Mouse (Mus musculus): ENCODE measurements around the gene Foxn3. TPM values are rescaled to one million over a fixed set of nuclear protein-coding genes. Genes with fewer than 3 reads are reported as not detected.

Gene Foxn3
- total and polyA plus RNA-seq, 2 experiments from 2014 or later = 50.4 to 69.0 TPM

DNA sequence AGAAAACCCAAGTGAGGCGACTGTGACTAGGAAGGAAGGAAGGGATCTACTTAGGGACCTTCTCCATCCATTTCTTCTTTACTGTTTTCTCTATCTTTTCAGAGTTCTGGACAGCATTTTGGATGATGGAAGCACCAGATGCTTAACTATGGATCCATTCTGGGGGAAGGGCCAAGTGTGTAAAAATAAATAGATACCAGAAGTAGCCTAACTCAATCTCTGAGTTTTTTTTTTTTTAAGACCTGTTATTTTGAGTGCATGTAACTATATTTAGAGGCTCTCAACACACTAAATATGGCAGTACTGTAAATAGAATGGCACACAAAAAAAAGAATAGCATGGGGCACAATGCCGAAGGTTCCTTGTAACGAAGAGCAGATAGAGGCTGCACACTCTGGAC lies 381.0 kb downstream of the Foxn3 start:
- H3K4me3 ChIP-seq (ENCODE audit: low read length) = no peak overlapping the region
- H3K27ac ChIP-seq = no peak overlapping the region
- 81% methylated on average over 3 of the region's 3 CpGs for WGBS
- H3K9ac ChIP-seq (replicated peaks; ENCODE audit: low read length) = no peak overlapping the region
- no peaks in the 10 kb centered on the region for H3K4me1 ChIP-seq (ENCODE audit: insufficient read depth, low read length)
- no peaks in the 10 kb centered on the region for H3K36me3 ChIP-seq (ENCODE audit: insufficient read depth, low read length)
- ATAC-seq = no peak
- no peak overlapping the region for H3K4me2 ChIP-seq (ENCODE audit: low read depth, low read length)
- no peaks in the 10 kb centered on the region for H3K9me3 ChIP-seq (ENCODE audit: low read length)
- DNase-seq (ENCODE audit: low spot score) = no peak
- TF ChIP-seq CTCF (IDR thresholded peaks at IDR 0.05; ENCODE audit: low read depth) = no peak
- no peaks in the 10 kb centered on the region for H3K27me3 ChIP-seq (ENCODE audit: insufficient read depth, low read length)

DNA sequence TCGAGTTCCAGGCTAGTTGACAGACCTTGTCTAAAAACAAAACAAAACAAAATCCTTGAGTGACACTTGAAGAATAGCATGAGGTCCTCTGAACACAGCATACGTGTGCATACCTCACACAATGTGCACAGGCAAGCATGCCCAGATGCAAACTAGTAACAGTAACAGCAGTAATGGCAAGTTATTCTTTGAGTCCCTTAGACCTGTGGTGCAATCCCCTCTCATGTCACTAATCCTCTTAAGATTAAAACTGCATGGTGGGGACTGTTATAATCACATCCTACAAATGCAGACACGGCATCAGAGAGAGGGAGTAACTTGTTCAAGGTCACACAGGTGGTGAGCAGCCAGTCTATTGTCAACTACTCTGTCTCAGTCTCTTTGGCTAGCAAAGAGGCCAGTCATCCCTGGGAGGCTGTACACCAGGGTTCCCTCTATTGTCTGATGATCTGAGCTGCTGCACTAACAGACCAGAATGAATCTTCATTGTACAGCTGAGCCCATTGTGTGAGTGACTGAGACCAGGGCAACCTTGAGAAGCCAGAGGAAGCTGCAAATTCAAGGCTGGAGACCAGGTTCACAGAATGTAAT lies 383.1 kb downstream of the Foxn3 start:
- ATAC-seq = no peak

DNA sequence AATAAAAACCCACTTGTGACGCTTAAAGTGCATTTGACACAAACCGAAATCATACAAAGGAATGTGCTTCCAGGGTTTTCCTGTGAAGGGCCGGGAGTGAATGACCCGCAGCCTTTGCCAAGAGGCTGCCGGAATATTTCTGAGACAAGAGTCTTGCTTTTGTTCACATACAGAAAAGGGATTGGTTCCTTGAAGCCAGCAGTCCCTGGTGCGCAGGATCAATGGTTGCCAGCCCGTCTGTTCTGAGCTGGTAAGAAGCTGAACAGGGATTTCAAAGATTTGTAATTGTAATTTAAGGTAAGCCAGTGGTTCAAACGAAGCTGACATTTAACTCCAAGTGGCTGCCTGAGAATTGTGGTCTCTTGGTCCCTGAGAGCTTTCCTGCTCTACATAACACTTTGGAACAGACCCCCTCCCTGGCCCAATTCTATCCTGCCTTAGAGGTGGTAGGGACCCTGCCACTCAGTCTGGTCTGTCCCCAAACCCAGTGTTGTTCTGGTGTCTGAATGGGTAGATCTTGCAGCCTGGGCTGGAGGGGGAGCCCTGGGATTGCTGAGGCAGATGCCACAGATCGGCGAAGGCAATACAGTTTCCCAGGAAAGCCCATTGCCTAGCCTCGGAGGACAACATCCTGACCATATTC lies 388.3 kb downstream of the Foxn3 start:
- Histone ChIP-seq H3K4me3 (ENCODE audit: low read length) (no peak overlapping the region), H3K4me1 (ENCODE audit: insufficient read depth, low read length) (no peaks in the 10 kb centered on the region), H3K9ac (replicated peaks; ENCODE audit: low read length) (no peak overlapping the region), H3K9me3 (ENCODE audit: low read length) (no peaks in the 10 kb centered on the region), H3K36me3 (ENCODE audit: insufficient read depth, low read length) (no peaks in the 10 kb centered on the region), H3K27me3 (ENCODE audit: insufficient read depth, low read length) (no peaks in the 10 kb centered on the region), H3K27ac (no peak overlapping the region), H3K4me2 (ENCODE audit: low read depth, low read length) (no peak overlapping the region)
- no peak for TF ChIP-seq CTCF (IDR thresholded peaks at IDR 0.05; ENCODE audit: low read depth)
- peak; percentile 24; the same call in 1 of the 2 replicates for ATAC-seq
- WGBS = 52% methylated on average over 11 of the region's 11 CpGs
- peak; percentile 21 for DNase-seq (ENCODE audit: low spot score)

More for the DNA sequence above, 383.1 kb downstream of the Foxn3 start:
- no peaks in the 10 kb centered on the region for H3K36me3 ChIP-seq (ENCODE audit: insufficient read depth, low read length)
- H3K9me3 ChIP-seq (ENCODE audit: low read length) = no peaks in the 10 kb centered on the region
- no peaks in the 10 kb centered on the region for H3K27me3 ChIP-seq (ENCODE audit: insufficient read depth, low read length)
- no peak overlapping the region for H3K27ac ChIP-seq
- WGBS = 30% methylated on average over 3 of the region's 3 CpGs
- no peak overlapping the region for H3K9ac ChIP-seq (replicated peaks; ENCODE audit: low read length)
- no peaks in the 10 kb centered on the region for H3K4me1 ChIP-seq (ENCODE audit: insufficient read depth, low read length)
- no peak for DNase-seq (ENCODE audit: low spot score)
- TF ChIP-seq CTCF (IDR thresholded peaks at IDR 0.05; ENCODE audit: low read depth) = no peak
- H3K4me3 ChIP-seq (ENCODE audit: low read length) = no peak overlapping the region
- H3K4me2 ChIP-seq (ENCODE audit: low read depth, low read length) = no peak overlapping the region

DNA sequence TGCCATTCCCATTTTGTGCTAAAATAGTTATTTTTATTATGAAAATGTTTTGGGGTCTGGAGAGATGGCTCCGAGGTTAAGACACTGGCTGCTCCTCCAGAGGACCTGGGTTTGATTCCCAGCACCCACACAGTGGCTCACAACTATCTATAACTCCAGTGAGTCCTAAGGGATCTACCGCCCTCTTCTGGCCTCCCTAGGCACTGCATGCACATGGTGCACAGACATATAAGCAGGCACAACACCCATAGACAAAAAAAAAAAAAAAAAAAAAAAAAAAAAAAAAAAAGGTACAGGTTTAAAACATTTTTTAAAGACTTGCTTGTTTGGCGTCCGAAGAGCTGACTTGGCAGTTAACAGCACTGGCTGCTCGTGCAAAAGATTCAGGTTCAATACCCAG lies 391.2 kb downstream of the Foxn3 start:
- H3K36me3 ChIP-seq (ENCODE audit: insufficient read depth, low read length) = no peaks in the 10 kb centered on the region
- H3K27me3 ChIP-seq (ENCODE audit: insufficient read depth, low read length) = no peaks in the 10 kb centered on the region
- H3K27ac ChIP-seq = no peak overlapping the region
- no peak overlapping the region for H3K9ac ChIP-seq (replicated peaks; ENCODE audit: low read length)
- ATAC-seq (no peak), DNase-seq (ENCODE audit: low spot score) (no peak)
- TF ChIP-seq CTCF (IDR thresholded peaks at IDR 0.05; ENCODE audit: low read depth) = 0 out of 2 replicates have a peak, but pooled peaks have one; percentile 13
- WGBS = 76% methylated on average over 5 of the region's 5 CpGs
- H3K4me1 ChIP-seq (ENCODE audit: insufficient read depth, low read length) = no peaks in the 10 kb centered on the region
- H3K4me3 ChIP-seq (ENCODE audit: low read length) = no peak overlapping the region
- no peak overlapping the region for H3K4me2 ChIP-seq (ENCODE audit: low read depth, low read length)
- no peaks in the 10 kb centered on the region for H3K9me3 ChIP-seq (ENCODE audit: low read length)

DNA sequence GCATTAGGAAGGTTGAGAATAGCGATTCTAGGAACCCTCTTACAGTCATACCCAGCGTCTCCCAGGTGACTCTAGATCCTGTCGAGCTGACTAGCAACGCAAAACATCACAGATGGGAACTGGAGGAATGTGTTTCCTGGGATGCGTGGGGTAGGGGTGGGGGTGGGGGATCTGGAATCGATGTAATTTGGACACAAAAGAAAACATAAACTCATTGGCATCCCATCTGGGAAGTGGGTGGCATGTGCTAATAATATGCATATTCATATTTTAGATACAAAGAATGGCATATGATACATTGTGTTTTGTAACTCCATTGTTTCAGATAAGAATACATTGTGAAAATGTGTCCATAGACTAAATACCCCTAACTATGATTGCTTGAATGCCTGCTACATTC lies 393.5 kb downstream of the Foxn3 start:
- ATAC-seq (no peak), DNase-seq (ENCODE audit: low spot score) (no peak)
- Histone ChIP-seq H3K27ac (no peak overlapping the region), H3K4me3 (ENCODE audit: low read length) (no peak overlapping the region), H3K4me2 (ENCODE audit: low read depth, low read length) (no peak overlapping the region), H3K9me3 (ENCODE audit: low read length) (no peaks in the 10 kb centered on the region), H3K27me3 (ENCODE audit: insufficient read depth, low read length) (no peaks in the 10 kb centered on the region), H3K4me1 (ENCODE audit: insufficient read depth, low read length) (no peaks in the 10 kb centered on the region), H3K36me3 (ENCODE audit: insufficient read depth, low read length) (no peaks in the 10 kb centered on the region), H3K9ac (replicated peaks; ENCODE audit: low read length) (no peak overlapping the region)
- 83% methylated on average over 6 of the region's 6 CpGs for WGBS
- TF ChIP-seq CTCF (IDR thresholded peaks at IDR 0.05; ENCODE audit: low read depth) = no peak

DNA sequence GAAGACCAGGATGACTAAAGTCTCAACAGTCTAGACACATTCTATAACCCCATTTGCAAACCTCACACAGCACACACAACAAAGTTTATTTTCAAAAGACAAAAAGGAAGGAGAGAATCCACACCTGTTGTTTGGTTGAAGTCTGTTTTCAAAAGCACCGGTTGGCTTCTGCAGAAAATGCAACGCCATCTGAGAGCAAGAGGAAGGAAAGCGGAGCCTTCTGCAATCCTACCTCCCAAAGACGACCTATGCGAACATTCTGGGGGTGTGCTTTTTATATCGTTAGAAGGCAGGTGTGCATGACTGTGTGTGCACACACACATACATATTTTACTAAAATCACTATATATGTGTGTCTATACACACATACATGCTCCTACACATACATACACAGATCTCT lies 397.3 kb downstream of the Foxn3 start:
- whole genome bisulfite sequencing = 91% methylated on average over 6 of the region's 6 CpGs
- H3K4me2 ChIP-seq (ENCODE audit: low read depth, low read length) = no peak overlapping the region
- no peak for TF ChIP-seq CTCF (IDR thresholded peaks at IDR 0.05; ENCODE audit: low read depth)
- peaks cover 7% of the 10 kb centered on the region; the same call in 1 of the 2 replicates for H3K4me1 ChIP-seq (ENCODE audit: insufficient read depth, low read length)
- no peak overlapping the region for H3K9ac ChIP-seq (replicated peaks; ENCODE audit: low read length)
- H3K27ac ChIP-seq = no peak overlapping the region
- no peaks in the 10 kb centered on the region for H3K27me3 ChIP-seq (ENCODE audit: insufficient read depth, low read length)
- H3K36me3 ChIP-seq (ENCODE audit: insufficient read depth, low read length) = no peaks in the 10 kb centered on the region
- DNase-seq (ENCODE audit: low spot score) = no peak
- no peak for ATAC-seq
- H3K4me3 ChIP-seq (ENCODE audit: low read length) = no peak overlapping the region
- no peaks in the 10 kb centered on the region for H3K9me3 ChIP-seq (ENCODE audit: low read length)

DNA sequence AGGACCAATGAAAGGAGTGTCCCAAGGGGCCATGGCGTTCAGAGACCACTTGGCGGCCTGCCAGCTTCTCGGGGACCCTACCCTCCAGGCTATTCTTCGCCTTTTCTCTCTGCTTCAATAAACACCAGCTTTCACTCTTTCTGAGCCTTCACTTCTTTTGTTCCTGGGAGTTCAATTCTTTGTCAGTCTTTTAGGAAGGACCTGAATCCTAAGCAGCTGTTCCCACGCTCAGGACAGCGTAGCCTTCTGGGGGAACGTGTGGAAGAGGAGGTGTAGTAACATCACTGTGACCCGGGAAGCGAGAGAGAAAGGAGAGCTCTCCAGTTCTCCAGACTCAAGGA lies 400.1 kb downstream of the Foxn3 start:
- 0 out of 2 replicates have a peak overlapping the region, but pooled peaks have one; percentile 48 for H3K27ac ChIP-seq
- H3K4me3 ChIP-seq (ENCODE audit: low read length) = no peak overlapping the region
- H3K9ac ChIP-seq (replicated peaks; ENCODE audit: low read length) = no peak overlapping the region
- WGBS = 26% methylated on average over 9 of the region's 9 CpGs
- H3K4me1 ChIP-seq (ENCODE audit: insufficient read depth, low read length) = peaks cover 7% of the 10 kb centered on the region; the same call in 1 of the 2 replicates
- 0 out of 2 replicates have a peak, but pooled peaks have one; percentile 33 for ATAC-seq
- H3K9me3 ChIP-seq (ENCODE audit: low read length) = no peaks in the 10 kb centered on the region
- H3K36me3 ChIP-seq (ENCODE audit: insufficient read depth, low read length) = no peaks in the 10 kb centered on the region
- no peaks in the 10 kb centered on the region for H3K27me3 ChIP-seq (ENCODE audit: insufficient read depth, low read length)
- peak; percentile 27 for DNase-seq (ENCODE audit: low spot score)
- no peak for TF ChIP-seq CTCF (IDR thresholded peaks at IDR 0.05; ENCODE audit: low read depth)
- no peak overlapping the region for H3K4me2 ChIP-seq (ENCODE audit: low read depth, low read length)
